Mouse (Mus musculus) lung, adult 2 months (tissue): ENCODE measurements around the gene Fam173b.

Source experiments
- CTCF ChIP-seq: fragments of 200-500 bp; IDR thresholded peaks from 2 replicates; pipeline ENCODE4 v1.5.1; 2011; ENCODE audit warnings: mild to moderate bottlenecking, low read length, control low read depth; ENCODE audit not compliant: insufficient read depth
- POLR2A ChIP-seq: fragments of 200-500 bp; IDR thresholded peaks from 2 replicates; pipeline ENCODE4 v1.6.1; 2011; ENCODE audit warnings: low read depth, mild to moderate bottlenecking, control low read depth, low read length, borderline replicate concordance; ENCODE audit errors: extremely low read depth

DNA sequence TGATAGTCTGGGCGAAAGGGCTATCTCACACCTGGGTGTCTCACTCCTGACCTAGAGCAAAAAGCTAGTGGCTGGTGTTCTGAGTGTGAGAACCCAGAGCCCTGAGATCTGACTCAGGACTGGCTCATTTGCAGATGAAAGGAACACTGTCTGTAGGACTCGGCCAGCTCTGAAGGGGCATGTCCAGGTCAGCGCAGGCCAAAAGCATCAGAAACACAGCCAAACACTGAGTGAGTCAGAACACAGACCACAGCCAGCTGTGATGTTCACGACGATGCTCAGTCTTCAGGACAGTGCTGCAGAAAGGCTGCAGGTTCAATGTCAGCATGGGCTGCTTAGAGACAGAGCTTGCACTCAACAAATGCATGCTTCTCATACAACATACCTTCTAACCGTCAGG, 40.3 kb upstream of the Fam173b start:
- TF ChIP-seq CTCF (no peak), POLR2A (no peak)
